Mouse (Mus musculus): Measurements from ENCODE around the gene Apeh.

The Apeh gene

DNA sequence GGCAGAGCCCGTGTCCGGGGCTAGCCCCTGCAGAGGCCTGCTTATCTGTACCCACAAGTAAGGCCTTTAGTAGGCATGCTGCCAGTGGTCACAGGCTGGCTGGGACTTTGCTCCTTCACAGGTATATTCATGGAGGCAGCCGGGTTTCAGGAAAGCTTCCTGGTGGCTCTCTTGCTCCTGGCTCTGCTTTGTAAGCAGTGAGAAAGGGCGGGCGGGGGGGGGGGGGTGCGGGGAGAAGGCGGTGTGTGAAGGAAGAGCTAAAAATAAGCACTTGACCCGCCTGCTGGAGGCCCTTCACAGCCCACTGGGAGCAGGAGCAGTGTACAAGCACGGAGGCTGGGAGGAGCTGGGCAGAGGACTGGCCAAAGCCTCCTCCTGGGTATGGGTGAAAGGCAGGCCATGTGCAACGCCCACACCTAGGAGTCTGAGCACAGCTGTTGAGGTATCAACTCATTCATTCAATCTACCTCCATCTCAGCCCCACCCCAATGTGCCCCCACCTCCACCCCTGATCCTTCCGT, 25.5 kb upstream of the Apeh start:
- no peak for DNase-seq (ENCODE audit: low read depth)

DNA sequence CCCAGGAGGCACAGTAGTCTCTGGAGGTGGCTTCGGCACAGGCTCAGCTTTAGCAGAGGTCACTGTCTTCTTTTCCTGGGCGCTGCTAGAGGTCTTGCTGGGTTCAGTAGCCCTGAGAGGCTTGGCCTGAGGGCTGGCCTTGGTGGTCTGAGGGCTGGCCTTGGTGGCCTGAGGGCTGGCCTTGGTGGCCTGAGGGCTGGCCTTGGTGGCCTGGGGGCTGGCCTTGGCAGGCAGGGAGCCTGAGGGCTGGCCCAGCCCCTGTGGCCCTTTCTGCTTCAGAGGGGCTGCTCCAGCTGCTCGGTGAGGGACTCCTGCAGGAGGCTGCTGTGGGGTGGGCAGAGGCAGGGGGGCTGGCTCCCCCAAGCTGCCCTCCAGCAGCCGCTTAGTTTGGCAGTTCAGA, 22.7 kb upstream of the Apeh start:
- no peak for DNase-seq (ENCODE audit: low read depth)

DNA sequence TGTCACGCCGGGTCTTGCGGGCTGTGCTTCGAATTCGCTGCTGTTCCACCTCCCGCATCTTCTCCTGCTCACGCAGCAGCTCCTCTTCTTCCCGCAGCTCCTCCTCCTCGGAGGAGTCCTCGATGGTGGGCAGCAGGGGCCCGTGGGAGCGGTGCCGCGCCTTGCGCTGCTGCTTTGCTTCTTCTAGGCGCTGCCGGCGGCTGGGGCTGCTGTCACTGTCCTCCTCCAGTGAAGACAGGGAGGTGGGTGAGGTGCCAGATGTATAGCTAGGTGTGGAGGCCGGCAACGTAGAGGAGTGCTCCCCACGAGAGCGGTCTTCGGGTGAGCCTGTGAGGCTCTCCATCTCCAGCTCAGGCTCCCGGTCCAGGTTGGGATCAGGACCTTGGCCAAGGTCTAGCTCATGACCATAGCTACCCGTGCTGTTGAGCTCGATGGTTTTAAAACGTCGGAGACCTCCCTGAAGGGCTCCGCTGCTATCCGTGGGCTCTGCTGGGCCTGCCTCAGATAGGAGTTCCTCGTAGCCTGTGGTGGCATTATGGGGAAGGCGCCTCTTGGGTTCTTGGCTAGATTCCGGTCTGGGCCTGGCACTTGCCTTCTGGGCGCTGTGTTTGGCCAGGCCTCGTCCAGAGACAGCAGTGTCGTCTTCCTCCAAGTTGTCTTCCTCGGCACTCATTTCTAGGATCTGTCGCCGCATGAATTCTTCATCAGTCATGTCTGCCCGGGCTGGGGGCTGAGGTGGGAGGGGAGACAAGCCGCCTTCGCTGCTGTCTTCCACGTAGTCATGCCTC, 21.1 kb upstream of the Apeh start:
- DNase-seq (ENCODE audit: low read depth): no peak

DNA sequence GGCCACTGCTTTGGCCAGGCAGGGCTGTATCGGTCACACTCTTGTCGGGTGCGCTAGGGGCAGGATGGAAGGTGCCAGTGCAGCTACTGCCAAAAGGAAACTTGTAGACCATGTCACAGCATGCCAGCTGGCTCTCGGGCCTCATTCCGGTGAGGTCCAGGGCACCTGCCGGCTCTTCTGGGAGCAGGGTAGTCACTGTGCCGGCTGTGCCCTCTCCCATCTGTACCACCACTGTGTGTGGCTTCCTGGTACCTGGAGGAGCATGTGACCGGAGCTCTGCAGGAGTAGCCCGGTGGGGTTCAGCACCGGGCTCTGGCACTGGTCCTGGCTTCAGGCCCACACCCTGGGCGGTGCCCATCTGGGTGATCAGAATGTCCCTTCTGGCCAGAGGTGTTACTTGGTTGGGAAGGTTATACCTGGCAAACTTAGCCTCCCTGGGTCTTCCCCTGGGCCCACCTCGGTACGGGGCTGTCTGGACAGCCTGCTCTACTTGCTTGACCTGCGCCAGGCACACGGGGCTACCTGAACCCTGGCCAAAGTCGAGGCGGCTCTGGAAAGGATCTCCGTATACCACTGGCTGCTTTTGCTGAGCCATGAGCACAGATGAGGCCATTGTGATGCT, 18.4 kb upstream of the Apeh start:
- no peak for DNase-seq (ENCODE audit: low read depth)

DNA sequence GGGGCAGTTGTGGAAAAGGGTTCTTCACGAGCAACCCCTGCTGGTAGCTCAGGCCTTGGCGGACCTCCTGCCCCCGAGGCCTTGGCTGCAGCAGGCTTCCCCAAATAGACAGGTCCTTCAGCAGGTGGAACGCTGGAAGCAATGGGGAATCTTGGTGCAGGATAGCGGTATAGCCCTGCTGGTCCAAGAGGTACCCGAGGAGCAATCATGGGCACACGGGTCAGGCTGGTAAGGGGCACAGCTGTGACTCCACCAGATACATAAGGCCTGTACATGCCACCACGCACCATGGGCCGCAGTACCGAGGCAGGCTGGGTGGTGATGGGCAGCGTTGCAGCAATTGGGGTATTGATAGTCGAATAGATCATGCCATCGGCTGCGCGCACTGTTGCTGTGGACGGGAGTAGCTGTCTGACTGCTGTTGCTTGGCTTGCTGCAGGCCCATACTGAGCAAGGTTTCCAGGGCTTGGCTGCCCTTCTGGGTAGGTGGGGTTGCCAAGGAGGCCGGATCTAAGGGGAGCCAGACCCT, 17.3 kb upstream of the Apeh start:
- DNase-seq (ENCODE audit: low read depth): peak; percentile 35

DNA sequence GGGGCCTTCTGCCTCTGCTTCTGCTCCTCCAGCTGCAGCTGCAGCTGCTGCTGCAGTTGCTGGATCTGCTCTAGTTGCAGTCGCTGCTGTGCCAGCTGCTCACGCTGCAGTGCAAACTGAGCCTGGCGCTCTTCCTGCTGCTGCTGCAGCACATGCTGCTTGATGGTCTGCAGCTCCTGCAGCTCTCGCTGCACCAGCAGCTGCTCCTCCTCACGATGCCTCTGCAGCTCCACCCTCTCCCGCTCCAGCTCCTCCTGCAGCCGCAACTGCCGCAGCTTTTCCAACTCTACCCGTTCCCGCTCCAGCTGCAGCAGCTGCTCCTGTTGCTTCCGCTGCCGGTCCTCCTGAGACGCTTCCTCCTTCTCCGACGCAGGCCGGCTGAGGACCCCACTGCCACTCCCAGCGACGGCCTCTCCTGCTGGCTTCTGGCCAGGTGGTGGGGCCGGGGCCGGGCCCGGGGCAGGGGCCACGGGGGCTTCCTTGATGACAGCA, 16.7 kb upstream of the Apeh start:
- DNase-seq (ENCODE audit: low read depth): peak; percentile 46

DNA sequence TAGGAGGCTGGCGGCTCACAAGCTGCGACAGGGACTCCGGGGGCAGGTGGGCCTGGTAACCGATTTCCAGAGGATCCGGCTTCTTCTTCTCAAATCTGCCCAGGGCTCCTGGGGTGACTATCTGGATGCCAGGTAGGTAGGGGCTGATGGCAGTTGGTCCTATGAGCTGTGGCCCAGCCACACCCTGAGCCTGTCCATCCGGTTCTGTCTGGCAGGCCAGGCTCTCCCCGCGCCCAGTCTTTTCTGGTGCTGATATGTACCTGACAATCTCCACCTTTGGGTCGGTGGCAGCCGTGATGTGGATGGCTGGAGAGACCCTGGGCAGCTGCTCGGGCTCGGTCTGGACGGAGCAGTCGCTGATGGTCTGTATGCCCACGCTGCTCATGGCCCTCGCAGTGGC, 15.8 kb upstream of the Apeh start:
- DNase-seq (ENCODE audit: low read depth): no peak

DNA sequence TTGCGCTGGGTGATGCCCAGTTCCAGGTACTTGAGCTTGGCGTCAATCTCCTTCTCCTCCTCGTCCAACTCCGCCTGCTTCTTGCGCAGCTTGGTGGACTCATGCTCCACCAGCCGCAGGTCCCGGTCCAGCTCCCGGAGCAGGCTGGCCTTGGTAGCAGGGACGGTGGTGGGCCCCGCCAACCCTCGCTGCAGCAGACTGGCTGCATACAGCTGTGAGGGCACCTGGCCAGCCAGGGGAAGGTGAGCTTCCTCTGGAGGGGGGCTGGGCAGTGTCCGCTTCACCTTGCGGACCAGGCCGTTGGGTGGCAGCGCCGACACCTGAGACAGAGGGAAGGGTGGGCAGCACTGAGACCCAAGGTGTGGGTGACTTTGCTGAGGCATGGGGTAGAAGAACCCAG, 13.5 kb upstream of the Apeh start:
- DNase-seq (ENCODE audit: low read depth): no peak

DNA sequence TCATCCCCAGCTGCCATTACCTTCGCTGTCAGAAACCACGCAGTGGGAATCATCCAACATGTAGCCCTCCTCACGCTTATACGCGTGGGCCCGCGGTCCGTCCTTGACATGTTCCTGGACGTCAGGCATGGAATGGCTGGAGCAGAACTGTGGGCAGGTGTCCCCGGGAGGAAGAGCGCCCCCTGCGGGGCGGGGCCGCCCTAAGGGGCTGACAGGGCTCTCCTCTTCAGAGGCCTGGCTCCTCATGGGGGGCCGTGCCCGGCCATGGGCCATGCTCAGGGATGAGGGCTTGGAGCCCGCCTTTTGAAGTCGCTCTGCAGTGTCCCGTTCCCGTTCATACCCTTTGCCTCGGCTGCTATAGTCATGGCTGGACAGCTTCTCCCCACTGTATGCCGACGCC, 11.7 kb upstream of the Apeh start:
- DNase-seq (ENCODE audit: low read depth): no peak

DNA sequence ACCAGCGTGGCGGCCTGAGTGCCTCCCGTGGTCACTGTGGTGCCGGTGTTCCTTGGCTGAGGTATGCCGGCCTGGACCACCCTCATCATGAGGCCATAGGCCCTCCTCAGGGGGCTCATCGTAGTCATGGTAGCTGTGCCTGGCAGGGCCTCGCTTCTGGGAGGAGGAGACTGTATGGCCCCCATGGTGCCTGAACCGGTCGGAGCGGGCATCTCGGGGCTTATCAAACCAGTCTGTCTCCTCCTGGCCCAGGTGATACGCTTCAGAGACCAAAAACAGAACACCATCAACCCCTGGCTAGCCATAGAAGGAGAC, 11.1 kb upstream of the Apeh start:
- no peak for DNase-seq (ENCODE audit: low read depth)

DNA sequence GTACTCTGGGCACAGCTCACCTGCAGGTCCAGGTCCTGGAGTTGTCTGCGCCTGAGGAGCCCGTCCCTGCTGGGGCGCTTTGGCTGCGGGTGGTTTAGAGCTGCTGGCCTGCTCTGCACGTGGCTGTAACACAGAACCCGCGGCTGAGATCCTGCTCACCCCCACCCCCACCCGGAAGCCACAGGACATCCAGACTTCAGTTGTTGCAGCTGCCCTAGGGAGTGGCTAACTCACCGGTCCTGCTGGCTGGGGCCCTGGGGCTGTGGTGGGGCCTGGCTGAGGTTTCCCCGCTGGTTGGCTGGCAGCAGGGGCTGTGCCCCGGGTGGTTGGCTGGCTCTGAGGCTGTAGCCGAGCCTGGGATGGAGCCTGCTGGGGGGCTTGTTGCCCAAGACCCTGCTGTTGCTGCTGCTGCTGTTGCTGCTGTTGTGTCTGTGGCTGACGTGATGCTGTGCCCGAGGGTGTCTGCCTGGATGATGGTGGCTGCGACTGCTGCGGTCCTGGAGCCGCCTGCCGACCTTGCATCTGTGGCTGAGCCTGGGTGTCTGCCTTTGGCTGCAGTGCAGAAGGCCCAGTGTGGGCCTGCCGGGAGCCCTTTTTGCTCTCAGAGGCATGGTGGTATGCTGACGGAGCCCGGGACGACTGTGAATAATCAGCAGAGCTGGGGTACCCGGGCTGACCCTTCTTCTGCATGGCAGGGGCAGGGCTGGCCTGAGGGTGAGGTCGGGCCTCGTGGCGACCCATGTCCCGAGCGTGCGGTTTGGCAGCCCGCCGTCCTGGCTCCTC, 10.6 kb upstream of the Apeh start:
- peak; percentile 37 for DNase-seq (ENCODE audit: low read depth)

DNA sequence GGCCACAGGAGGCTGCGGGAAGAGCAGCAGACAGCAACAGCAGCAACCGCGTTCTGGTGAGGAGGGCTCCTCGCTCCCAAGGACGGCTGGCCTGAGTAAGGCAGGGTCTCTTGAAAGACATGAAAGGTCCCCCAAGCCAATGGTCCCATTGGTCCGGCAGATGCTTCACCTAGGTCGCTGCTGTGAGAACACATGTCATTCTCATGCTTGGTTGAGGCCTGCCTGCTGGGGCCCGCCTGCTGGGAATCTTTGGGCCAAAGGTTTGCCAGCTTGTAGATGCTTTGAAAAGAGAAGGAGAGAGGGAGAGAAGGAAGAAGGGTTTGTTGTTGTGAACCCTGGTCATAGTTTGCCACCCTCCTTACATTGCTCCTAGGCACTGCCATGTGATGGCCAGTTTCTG, 5.2 kb upstream of the Apeh start:
- no peak for DNase-seq (ENCODE audit: low read depth)

DNA sequence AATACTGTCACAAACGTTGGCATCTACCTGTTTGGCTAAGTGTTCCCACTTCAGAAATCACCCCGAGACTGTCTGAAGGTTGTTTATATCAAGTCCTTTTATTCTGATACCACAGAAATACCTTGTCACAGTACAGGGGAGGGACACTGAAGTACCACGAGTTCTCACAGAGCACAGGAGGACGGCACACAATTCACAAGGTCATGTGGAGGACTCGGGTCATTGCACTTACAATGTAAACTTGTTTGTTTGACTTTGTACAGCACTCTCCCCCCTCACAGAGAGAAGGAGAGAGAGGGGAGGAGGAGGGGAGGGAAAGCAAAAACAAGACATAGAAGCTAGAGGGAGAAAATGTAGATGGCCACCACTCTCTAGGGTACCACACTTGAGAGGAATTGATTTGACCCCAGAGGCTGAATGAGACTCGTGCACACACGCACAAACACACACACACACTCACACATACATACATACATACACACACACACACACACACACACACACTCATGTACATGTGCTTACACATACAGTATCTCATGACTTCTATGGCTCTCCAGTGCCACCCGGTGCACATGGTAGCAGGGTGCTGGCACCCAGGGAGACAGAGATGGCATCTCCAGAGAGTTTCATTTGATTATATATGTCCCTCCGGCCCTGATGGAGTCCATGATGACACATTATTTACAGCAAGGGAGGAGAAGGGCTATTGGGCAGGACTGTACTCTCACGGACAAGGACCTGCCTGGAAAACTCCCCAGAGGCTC, 1.7 kb upstream of the Apeh start:
- no peak for DNase-seq (ENCODE audit: low read depth)

DNA sequence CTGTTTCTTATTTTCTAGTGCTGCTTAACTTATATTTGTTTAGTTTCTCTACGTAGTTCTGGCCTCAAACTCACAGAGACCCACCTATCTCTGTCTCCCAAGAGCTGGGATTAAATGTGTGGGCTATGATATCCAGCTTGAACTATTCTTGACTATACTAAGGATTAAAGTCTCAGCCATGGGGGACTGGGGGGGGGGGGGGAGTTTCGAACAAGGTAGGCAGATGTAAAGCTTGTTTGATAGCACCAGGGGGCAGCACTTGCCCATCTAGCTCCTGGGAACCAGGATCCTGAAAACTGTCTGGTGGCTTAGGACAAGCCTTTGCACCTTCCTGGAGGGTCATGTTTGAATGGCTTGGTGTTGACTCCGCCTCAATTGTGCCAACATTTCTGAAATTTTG, 1.1 kb upstream of the Apeh start:
- DNase-seq (ENCODE audit: low read depth): peak; percentile 86

DNA sequence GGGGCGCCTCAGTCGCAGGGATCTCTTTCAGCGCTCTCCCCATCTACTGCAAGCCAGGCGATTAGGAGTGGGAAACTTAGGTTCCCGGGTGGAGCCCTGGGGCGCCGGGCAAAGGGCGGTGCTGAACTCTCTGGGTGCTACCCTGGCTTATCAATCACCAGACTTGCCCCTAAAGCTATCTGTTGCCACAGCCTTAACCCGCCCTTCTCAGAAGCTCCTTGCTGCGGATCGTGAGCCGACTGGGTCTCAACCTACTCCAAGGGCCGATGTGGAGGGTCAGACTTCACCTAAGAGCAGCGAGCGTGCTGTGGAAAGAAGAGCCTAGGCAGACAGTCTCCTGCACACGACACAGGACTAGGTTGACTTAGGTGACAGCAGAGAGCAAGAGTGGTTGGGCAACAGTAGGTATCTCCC, 599 bp upstream of the Apeh start:
- peak; percentile 54 for DNase-seq (ENCODE audit: low read depth)

DNA sequence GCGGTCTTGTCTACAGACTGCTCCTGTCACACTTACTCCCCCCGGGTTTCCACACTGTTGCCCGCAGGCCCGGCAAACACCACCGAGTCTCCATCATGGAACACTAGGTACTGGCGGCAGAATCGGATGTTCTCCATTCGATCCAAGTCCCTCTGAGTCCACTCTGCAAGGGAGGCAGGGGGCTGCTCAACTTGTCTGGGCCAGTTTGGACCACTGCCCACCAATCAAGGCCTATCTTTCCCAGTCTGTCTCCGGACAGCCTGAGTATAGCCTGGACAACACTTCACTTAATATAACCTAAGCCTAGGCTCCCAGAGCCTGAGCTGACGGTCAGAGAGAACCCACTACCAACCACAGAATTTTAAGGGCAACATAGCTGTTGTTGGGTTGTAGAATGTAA, 820 bp downstream of the Apeh start:
- no peak for DNase-seq (ENCODE audit: low read depth)

DNA sequence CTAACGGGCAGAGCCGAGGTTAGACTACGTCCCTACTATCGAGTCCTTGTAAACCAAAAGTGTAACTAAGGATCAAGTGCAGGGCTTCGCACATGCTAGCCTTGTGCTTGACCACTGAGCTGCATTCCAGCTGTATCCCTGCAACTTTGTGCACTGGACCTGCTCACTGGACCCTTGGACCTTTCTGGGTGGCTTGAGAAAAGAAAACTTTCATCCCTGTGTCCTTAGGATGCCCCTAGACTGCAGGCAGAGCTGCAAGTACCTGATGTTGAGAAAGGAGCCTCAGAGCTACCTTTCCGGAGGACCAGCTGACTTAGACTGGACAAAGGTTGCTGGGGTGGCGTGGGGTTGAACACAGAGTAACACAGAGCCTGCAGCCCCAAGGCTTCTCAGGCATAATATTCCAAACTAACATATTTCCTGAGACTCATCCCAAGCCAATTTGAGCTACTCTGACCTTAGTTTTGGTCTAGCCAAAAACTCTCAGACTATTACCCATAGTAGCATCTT, 3.7 kb downstream of the Apeh start:
- DNase-seq (ENCODE audit: low read depth): no peak

DNA sequence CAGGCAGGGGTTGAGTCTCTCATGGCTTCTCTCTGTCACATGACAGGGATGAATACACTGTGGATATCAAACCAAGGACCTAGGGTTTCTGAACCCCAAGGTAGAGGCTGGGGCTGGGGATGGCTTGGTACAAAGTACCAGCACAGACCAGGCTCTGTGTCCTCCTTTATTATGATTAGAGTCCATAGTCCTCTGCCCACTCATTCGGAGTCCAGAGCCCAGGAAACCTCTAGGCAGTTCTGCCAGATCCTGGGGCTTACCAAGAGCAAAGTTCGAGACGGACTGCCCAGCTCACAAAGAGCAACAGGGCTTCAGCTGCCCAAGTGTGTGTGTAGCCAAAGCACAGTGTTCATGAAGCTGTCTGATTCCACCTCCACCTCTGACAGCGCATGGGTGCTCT, 9.1 kb downstream of the Apeh start:
- no peak for DNase-seq (ENCODE audit: low read depth)

DNA sequence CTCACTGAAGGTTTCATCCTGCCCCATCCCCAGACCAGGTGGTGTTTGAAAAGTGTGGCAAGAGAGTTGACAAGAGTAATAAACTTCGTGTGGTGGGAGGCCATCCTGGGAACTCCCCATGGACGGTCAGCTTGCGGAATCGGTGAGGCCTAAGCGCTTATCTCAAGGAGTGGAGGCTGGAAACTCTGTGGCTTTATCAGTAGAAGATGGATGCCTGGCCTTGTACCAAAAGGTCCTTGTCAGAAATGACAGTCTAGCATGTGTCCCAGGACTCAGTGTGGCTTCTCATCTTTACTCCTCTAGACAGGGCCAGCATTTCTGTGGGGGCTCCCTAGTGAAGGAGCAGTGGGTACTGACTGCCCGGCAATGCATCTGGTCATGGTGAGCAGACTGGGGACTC, 10.8 kb downstream of the Apeh start:
- DNase-seq (ENCODE audit: low read depth): no peak

DNA sequence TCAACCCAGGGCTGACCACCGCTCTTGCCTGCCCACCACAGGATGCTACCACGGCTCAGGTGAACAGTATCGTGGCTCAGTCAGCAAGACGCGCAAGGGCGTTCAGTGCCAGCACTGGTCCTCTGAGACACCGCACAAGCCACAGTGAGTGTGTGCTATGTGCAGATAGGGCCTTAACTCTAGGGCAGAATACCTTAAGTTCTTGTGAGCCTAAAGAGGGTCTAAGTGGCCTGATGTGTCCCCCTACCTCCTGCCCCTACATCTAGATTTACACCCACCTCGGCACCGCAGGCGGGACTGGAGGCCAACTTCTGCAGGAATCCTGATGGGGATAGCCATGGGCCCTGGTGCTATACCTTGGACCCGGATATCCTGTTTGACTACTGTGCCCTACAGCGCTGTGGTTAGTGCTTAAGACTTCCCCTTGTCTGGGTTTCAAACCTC, 11.4 kb downstream of the Apeh start, which contains the start of gene Rnf123:
Gene Rnf123 (minus strand): TSS at position 359 of the 444 bp plus-strand sequence.
- peak; percentile 73 for DNase-seq (ENCODE audit: low read depth)

DNA sequence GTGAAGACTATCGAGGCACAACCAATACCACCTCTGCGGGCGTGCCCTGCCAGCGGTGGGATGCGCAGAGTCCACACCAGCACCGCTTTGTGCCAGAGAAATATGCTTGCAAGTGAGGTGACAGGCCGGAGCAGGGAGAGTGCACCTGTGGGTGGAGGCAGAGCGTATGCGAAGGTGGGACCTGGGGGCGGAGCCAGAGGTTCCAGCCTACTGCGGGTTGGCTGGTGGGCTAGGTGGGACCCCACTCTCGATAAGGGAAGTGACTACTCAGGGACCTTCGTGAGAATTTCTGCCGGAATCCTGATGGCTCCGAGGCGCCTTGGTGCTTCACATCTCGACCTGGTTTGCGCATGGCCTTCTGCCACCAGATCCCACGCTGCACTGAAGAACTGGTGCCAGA, 11.9 kb downstream of the Apeh start:
- DNase-seq (ENCODE audit: low read depth): peak; percentile 26

DNA sequence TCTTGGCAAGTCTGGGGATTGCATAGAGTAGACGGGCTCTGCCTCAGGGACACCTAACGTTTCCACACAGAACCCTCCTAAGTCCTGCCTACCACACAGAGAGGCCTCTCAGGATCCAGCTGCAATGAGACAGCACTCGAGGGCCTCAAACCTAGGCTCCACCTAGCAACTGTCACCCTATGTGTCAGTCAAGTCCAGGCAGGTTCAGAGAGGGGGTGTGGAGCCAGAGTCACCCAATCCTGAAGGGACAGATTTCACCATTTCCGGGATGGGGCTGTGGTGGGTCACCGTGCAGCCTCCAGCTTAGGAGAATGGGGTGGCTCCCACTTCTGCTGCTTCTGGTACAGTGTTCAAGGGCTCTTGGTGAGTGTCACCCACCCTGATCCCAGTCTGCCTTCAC, 14.2 kb downstream of the Apeh start, which contains the start of gene Mst1:
Gene Mst1 (plus strand): TSS at position 269 of the 400 bp plus-strand sequence.
- no peak for DNase-seq (ENCODE audit: low read depth)

Data from naive thymus-derived CD4-positive, alpha-beta T cell, adult 2 months (primary cell).